Mouse (Mus musculus) cortical plate, adult 2 months (tissue): ENCODE data around the gene Itpr1.

ENCODE experiments used
- CTCF ChIP-seq: fragments of 200-500 bp; IDR thresholded peaks from 2 replicates; pipeline ENCODE4 v1.5.1; 2011; ENCODE audit warnings: mild to moderate bottlenecking, control low read depth, low read length; ENCODE audit not compliant: insufficient read depth; ENCODE audit errors: extremely low read depth
- POLR2A ChIP-seq: fragments of 200-500 bp; IDR thresholded peaks from 2 replicates; pipeline ENCODE4 v1.6.1; 2011; ENCODE audit warnings: mild to moderate bottlenecking, low read length, control low read depth; ENCODE audit not compliant: insufficient read depth; ENCODE audit errors: extremely low read depth

- no peak for TF ChIP-seq POLR2A
- TF ChIP-seq CTCF, result no peak
Measured at GRCm38 (mm10) chr6:108566549-108566948, 353.7 kb downstream of the Itpr1 start.
